Mouse (Mus musculus) G1E (cell line): Measurements from ENCODE around the gene Map3k5. TPM values are rescaled to one million over a fixed set of nuclear protein-coding genes. Genes with fewer than 3 reads are reported as not detected.

Source experiments
- ATAC-seq: 2 replicates; pipeline ENCODE4 v1.8.0; 2016; ENCODE audit warnings: mild to moderate bottlenecking; ENCODE audit not compliant: insufficient number of reproducible peaks, poor library complexity, low FRiP score, severe bottlenecking; ENCODE audit errors: extremely low read depth
- DNase-seq: peaks from one replicate; pipeline ENCODE4 v3.0.0; 2012; ENCODE audit warnings: low spot score
- H3K27me3 ChIP-seq: 2 replicates; pipeline ENCODE4 v1.6.1; 2012; ENCODE audit warnings: mild to moderate bottlenecking, low read length, inconsistent platforms; ENCODE audit not compliant: insufficient read depth
- H3K36me3 ChIP-seq: replicated peaks from 2 replicates; pipeline ENCODE3; 2012; ENCODE audit warnings: mild to moderate bottlenecking, inconsistent platforms
- H3K4me1 ChIP-seq: 2 replicates; pipeline ENCODE4 v1.6.1; 2012; ENCODE audit warnings: low read depth, low read length, inconsistent platforms, mixed read lengths; ENCODE audit not compliant: insufficient read depth
- H3K4me3 ChIP-seq: 2 replicates; pipeline ENCODE4 v1.5.1; 2012; ENCODE audit warnings: low read depth, mild to moderate bottlenecking, inconsistent platforms, low read length, moderate library complexity, mixed read lengths
- H3K9me3 ChIP-seq: replicated peaks from 2 replicates; pipeline ENCODE4 v1.6.1; 2012; ENCODE audit warnings: inconsistent platforms
- CTCF ChIP-seq: IDR thresholded peaks from 2 replicates; pipeline ENCODE4 v1.5.1; 2012; ENCODE audit warnings: low read depth, low read length, inconsistent platforms, mixed read lengths
- GATA1 ChIP-seq: IDR thresholded peaks from 2 replicates; pipeline ENCODE4 v1.6.1; 2012; ENCODE audit warnings: borderline replicate concordance, low read length, inconsistent platforms, mixed read lengths
- GATA2 ChIP-seq: IDR thresholded peaks from 2 replicates; pipeline ENCODE4 v1.6.1; 2012; ENCODE audit warnings: low read depth, low read length, inconsistent platforms, borderline replicate concordance
- POLR2AphosphoS5 ChIP-seq: IDR thresholded peaks from 2 replicates; pipeline ENCODE4 v1.6.1; 2012; ENCODE audit warnings: low read depth, low read length, inconsistent platforms; ENCODE audit not compliant: insufficient replicate concordance
- TAL1 ChIP-seq: conservative IDR thresholded peaks from 2 replicates; pipeline ENCODE4 v1.6.1; 2012; ENCODE audit warnings: low read depth, low read length, inconsistent platforms, mixed read lengths
- polyA plus RNA-seq: library from polyadenylated mRNA; stranded (reverse); fragments of >175 nt; gene quantifications from 2 replicates; pipeline ENCODE4 v1.2.3, GENCODE M21; 2012
- total RNA-seq, 2 experiments: library from RNA; stranded (forward) in 1 of 2; stranded (reverse) in 1 of 2; fragments of 200-1000 nt in 1 of 2; fragments of >200 nt in 1 of 2; fragmentation: Nextera tagmentation in 1 of 2; gene quantifications; 2 replicates each; pipeline ENCODE4 v1.2.3; 2014 to 2017

Map3k5 gene
- total and polyA plus RNA-seq, 3 experiments, result 0.18 to 1.4 (median 1.3) TPM

- TF ChIP-seq GATA2 (no peak), CTCF (no peak), POLR2AphosphoS5 (no peak), GATA1 (no peak), TAL1 (no peak)
- peaks cover 6% of the 10 kb centered on the region for H3K27me3 ChIP-seq
Observed at GRCm38 (mm10) chr10:19955817-19956216, 21.5 kb downstream of the Map3k5 start.

DNA sequence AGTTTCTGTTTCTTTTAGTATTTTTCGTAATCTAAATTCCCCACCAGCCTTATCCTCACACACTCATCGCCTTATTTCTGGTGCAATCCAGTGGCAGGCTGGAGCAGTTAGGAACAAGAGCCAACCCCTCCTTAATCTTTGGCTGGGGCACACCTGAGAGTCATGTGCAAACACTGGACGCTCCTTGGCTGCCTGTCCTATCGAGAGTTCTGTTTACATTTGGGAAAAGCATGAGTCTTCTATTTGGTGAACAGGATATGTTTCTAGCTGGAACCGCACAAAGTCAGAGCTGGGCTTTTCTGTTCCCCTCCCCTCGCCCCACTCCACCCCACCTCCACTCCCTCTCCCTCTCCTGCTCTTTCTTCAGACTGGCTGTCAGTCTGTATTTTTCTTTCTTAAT, 22.5 kb downstream of the Map3k5 start:
- no peaks in the 10 kb centered on the region for H3K9me3 ChIP-seq
- TF ChIP-seq GATA2 (no peak), TAL1 (no peak), CTCF (no peak)
- H3K4me3 ChIP-seq, result no peak overlapping the region
- no peak for ATAC-seq
- H3K4me1 ChIP-seq, result no peaks in the 10 kb centered on the region
- no peaks in the 10 kb centered on the region for H3K36me3 ChIP-seq
- H3K27me3 ChIP-seq, result peaks cover 6% of the 10 kb centered on the region
- no peak for DNase-seq

More at GRCm38 (mm10) chr10:19955817-19956216, 21.5 kb downstream of the Map3k5 start:
- Histone ChIP-seq H3K9me3 (no peaks in the 10 kb centered on the region), H3K4me1 (no peaks in the 10 kb centered on the region), H3K4me3 (no peak overlapping the region), H3K36me3 (no peaks in the 10 kb centered on the region)
- DNase-seq (no peak), ATAC-seq (no peak)

- Histone ChIP-seq H3K9me3 (no peaks in the 10 kb centered on the region), H3K27me3 (peaks cover 12% of the 10 kb centered on the region), H3K4me1 (no peaks in the 10 kb centered on the region), H3K4me3 (no peak overlapping the region), H3K36me3 (no peaks in the 10 kb centered on the region)
- TF ChIP-seq TAL1 (no peak), CTCF (no peak), GATA1 (no peak), GATA2 (no peak), POLR2AphosphoS5 (no peak)
- ATAC-seq (no peak), DNase-seq (no peak)
Observed at GRCm38 (mm10) chr10:19960831-19961380, 26.6 kb downstream of the Map3k5 start.

DNA sequence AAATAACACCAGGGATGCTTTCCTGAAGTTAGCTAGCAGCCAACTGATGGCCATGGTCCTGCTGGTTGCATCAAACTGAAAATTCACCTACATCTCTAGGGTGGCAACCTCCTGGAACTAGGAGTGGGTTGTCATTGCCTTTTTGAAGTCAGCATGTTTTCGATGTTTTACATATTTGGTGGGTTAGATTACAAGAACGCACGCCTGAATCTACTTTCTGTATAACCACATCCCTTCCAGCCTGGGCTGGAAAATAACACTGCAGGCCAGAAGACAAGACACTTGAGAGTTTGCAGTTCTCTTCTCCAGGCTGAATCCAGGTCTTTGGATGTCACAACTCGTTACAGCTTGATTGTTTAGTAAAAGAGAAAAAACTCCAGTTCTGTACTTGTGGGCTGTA, 28.5 kb downstream of the Map3k5 start:
- Histone ChIP-seq H3K36me3 (no peaks in the 10 kb centered on the region), H3K4me1 (no peaks in the 10 kb centered on the region), H3K4me3 (no peak overlapping the region), H3K27me3 (peaks cover 8% of the 10 kb centered on the region; the same call in 1 of the 2 replicates), H3K9me3 (no peaks in the 10 kb centered on the region)
- DNase-seq (no peak), ATAC-seq (no peak)
- TF ChIP-seq POLR2AphosphoS5 (no peak), CTCF (no peak), TAL1 (no peak), GATA2 (no peak), GATA1 (no peak)

GRCm38 (mm10) chr10:19963206-19963605, 28.9 kb downstream of the Map3k5 start:
- no peak for TF ChIP-seq GATA1
- H3K4me1 ChIP-seq, result no peaks in the 10 kb centered on the region

DNA sequence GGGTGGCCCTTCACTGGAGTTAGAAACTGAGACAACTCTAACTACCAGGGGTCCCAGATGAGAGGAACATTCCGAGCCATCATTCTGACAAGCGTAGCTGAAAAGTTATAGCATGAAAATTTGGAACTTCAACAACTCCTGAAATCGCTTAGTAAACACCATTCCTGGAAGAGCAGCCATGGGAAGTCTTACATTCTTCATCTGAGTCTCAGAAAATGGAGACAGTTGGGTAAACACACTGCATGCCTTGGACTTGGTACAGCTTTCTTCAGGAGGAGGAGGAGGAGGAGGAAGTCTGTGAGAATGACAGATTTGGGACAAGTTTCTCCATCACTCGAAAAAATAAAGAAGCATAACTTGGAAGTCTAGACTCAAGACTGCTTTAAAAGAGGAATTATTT, 29.8 kb downstream of the Map3k5 start:
- TF ChIP-seq TAL1 (no peak), CTCF (no peak), GATA1 (no peak), GATA2 (no peak), POLR2AphosphoS5 (no peak)
- Histone ChIP-seq H3K36me3 (no peaks in the 10 kb centered on the region), H3K4me3 (no peak overlapping the region), H3K4me1 (no peaks in the 10 kb centered on the region), H3K9me3 (no peaks in the 10 kb centered on the region), H3K27me3 (peaks cover 8% of the 10 kb centered on the region; the same call in 1 of the 2 replicates)
- no peak for ATAC-seq
- DNase-seq, result no peak

More at GRCm38 (mm10) chr10:19963206-19963605, 28.9 kb downstream of the Map3k5 start:
- H3K36me3 ChIP-seq, result no peaks in the 10 kb centered on the region
- peaks cover 8% of the 10 kb centered on the region; the same call in 1 of the 2 replicates for H3K27me3 ChIP-seq
- DNase-seq (no peak), ATAC-seq (no peak)
- no peak overlapping the region for H3K4me3 ChIP-seq
- H3K9me3 ChIP-seq, result no peaks in the 10 kb centered on the region

- H3K9me3 ChIP-seq, result no peaks in the 10 kb centered on the region
- no peak overlapping the region for H3K4me3 ChIP-seq
- no peaks in the 10 kb centered on the region for H3K4me1 ChIP-seq
- no peak for TF ChIP-seq POLR2AphosphoS5
- H3K27me3 ChIP-seq, result peaks cover 9% of the 10 kb centered on the region
- ATAC-seq, result no peak
- no peaks in the 10 kb centered on the region for H3K36me3 ChIP-seq
- no peak for DNase-seq
Observed at GRCm38 (mm10) chr10:19966597-19966996, 32.3 kb downstream of the Map3k5 start.
